Mouse (Mus musculus) yolk sac, embryonic 10.5 days (tissue): ENCODE data around the gene Parp8.

Source experiments
- DNase-seq: peaks from one replicate; pipeline ENCODE4 v3.0.0-alpha.2; 2017; ENCODE audit warnings: low spot score

Gene Parp8

GRCm38 (mm10) chr13:116843937-116844336, 181.4 kb downstream of the Parp8 start:
- DNase-seq: no peak

GRCm38 (mm10) chr13:116830984-116831383, 194.4 kb downstream of the Parp8 start:
- DNase-seq: no peak

GRCm38 (mm10) chr13:116829015-116829414, 196.3 kb downstream of the Parp8 start:
- no peak for DNase-seq

- DNase-seq: no peak
Observed at GRCm38 (mm10) chr13:116811456-116811855, 213.9 kb downstream of the Parp8 start.
